Mouse (Mus musculus) limb, embryonic 11.5 days (tissue): ENCODE measurements around the gene Pygo2. TPM values are rescaled to one million over a fixed set of nuclear protein-coding genes. Genes with fewer than 3 reads are reported as not detected.
A peak's percentile ranks its signal among the peaks of the same experiment; 100 is the strongest.

Experiments
- ATAC-seq: fragments of 200-750 bp; cut with Nextera tagmentation; 2 replicates; pipeline ENCODE4 v1.8.0; 2017; ENCODE audit warnings: low read depth; ENCODE audit not compliant: insufficient number of reproducible peaks, low FRiP score, low TSS enrichment
- DNase-seq: peaks from one replicate; pipeline ENCODE4 v3.0.0-alpha.2; 2015; ENCODE audit warnings: low spot score
- H3K27ac ChIP-seq: fragments of 300-500 bp; sonication (generic); replicated peaks from 2 replicates; pipeline ENCODE4 v1.5.1; 2014; ENCODE audit warnings: low read depth, mild to moderate bottlenecking, low read length
- H3K27me3 ChIP-seq: fragments of 300-500 bp; sonication (generic); 2 replicates; pipeline ENCODE4 v1.6.1; 2014; ENCODE audit warnings: mild to moderate bottlenecking, low read length, mixed read lengths; ENCODE audit not compliant: control insufficient read depth, insufficient read depth
- H3K36me3 ChIP-seq: fragments of 300-500 bp; sonication (generic); 2 replicates; pipeline ENCODE4 v1.6.1; 2014; ENCODE audit warnings: mild to moderate bottlenecking, low read length, moderate library complexity, mixed read lengths; ENCODE audit not compliant: control insufficient read depth, insufficient read depth
- H3K4me1 ChIP-seq: fragments of 300-500 bp; sonication (generic); 2 replicates; pipeline ENCODE4 v1.6.1; 2014; ENCODE audit warnings: low read length, mixed read lengths; ENCODE audit not compliant: control insufficient read depth, insufficient read depth
- H3K4me2 ChIP-seq: fragments of 300-500 bp; sonication (generic); 2 replicates; pipeline ENCODE4 v1.6.1; 2014; ENCODE audit warnings: low read depth, mild to moderate bottlenecking, moderate library complexity; ENCODE audit not compliant: severe bottlenecking
- H3K4me3 ChIP-seq: fragments of 300-500 bp; sonication (generic); 2 replicates; pipeline ENCODE4 v1.5.1; 2014; ENCODE audit warnings: low read depth, low read length
- H3K9ac ChIP-seq: fragments of 300-500 bp; sonication (generic); 2 replicates; pipeline ENCODE4 v1.6.1; 2014; ENCODE audit warnings: mild to moderate bottlenecking, low read length
- H3K9me3 ChIP-seq: fragments of 300-500 bp; sonication (generic); 2 replicates; pipeline ENCODE4 v1.6.1; 2016; ENCODE audit warnings: low read length; ENCODE audit not compliant: control insufficient read depth
- WGBS: fragments of 180-500 bp; shearing (Covaris S2); extraction: QIAGEN DNeasy Blood & Tissue Kit; methylation state at CpG from one replicate; pipeline ENCODE4 v1.1.7; 2014; 5-methylcytosine and 5-hydroxymethylcytosine counted together
- polyA plus RNA-seq: library from polyadenylated mRNA; unstranded; fragments of >200 nt; fragmentation: Nextera tagmentation; extraction: Ambion mirVana; gene quantifications from 2 replicates; pipeline ENCODE4 v1.2.1, GENCODE M21; 2014

Pygo2 gene
- polyA plus RNA-seq, 1 experiment from 2014 or later, result 64.3 TPM

DNA sequence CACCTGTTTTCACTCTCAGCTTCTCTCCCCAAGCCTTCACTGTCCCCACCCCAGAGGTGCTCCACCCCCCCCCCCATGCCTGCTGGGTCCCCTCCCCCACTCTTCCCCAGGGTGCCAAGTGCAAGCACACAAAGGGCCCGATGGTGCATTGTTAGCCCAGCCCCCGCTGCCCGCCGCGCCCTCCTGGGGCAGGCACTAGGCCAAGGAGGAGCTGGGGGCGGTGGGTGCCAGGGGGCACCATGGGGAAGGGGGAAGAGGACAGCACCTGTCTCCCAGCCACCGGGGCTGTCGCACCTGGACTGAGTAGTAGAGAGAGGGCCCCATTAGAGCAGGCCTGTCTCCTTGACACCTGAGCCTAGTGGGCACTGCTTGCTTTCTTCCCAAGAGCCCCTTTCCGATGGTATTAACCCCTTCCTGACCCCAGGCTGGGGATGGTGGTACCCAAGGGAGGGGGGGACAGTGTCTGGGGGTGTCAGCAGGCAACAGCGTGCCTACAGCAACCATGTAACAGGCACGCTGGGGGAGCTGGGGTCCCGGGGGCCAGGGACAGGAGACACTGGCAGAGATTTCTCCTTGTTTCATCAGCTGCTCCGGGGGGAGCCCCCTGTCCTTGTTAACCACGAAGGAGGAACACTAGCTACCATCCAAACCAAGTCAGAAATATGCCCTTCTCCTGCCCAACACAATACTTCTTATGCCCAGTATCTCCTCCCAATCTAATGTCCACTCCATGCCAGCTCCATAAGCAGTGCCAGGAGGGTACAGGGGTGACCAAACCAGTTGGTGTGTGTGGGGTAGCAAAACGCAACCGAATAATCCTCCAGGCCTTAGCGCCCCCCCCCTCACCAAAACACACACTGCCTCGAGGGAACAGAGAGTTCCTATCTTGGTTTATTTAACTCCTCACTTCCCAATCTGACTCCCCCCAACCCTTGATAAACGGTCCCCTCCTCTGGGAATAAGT is 39.0 kb upstream of the Pygo2 start:
- peaks cover 39% of the 10 kb centered on the region for H3K4me1 ChIP-seq
- 9% methylated on average over 19 of the region's 19 CpGs for WGBS
- H3K27ac ChIP-seq, result no peak overlapping the region
- no peaks in the 10 kb centered on the region for H3K9me3 ChIP-seq
- peaks cover 6% of the 10 kb centered on the region; the same call in 1 of the 2 replicates for H3K27me3 ChIP-seq
- peak overlapping the region; percentile 50 for H3K4me3 ChIP-seq
- no peak for ATAC-seq
- H3K4me2 ChIP-seq, result peak overlapping the region; percentile 99
- H3K36me3 ChIP-seq, result no peaks in the 10 kb centered on the region
- no peak for DNase-seq
- no peak overlapping the region for H3K9ac ChIP-seq

DNA sequence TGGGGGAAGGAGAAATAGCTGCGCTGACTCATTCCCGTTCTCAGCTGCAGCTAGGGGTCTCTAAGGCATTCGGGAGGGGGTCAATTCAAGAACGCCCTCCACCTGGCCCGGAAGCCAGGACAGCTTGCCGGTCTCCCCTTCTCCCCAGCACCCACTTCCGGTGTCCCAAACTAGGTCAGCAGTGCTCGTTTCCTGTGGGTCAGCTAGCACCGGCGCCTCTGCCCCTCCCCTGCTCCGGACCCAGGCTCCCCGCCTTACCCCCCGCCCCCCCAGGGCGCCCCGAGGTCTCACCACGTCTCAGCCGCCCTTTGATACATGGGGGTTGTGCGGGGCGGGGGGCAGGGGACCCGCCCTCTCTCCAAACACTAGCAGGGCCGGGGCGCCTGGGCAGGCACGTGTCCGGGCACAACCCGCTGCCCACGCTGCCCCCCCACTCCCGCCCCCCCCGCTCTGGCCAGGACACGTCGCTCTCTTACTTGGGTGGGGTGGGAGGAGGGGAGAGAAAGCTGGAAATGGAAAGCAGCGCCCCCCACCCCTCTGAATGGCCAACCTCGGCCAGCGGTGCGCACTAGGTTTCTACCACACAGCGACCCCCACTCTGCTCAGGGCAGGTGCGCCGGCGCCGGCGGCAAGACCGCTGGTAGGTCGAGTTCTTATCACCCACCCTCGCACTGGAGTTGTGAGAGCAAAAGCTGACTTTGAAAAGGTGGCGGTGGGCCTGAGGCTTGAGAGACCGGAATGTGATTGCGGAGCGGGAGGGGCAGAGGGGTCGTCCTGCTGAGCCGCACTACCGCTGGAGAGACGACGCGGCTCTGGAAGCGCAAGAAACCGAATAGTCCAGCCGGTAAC is 38.1 kb upstream of the Pygo2 start:
- WGBS, result under 1% methylated on average over 49 of the region's 56 CpGs
- ATAC-seq, result no peak
- Histone ChIP-seq H3K27ac (no peak overlapping the region), H3K9me3 (no peaks in the 10 kb centered on the region), H3K4me2 (peak overlapping the region; percentile 99), H3K27me3 (peaks cover 6% of the 10 kb centered on the region; the same call in 1 of the 2 replicates), H3K9ac (peak overlapping the region; percentile 56), H3K36me3 (no peaks in the 10 kb centered on the region), H3K4me3 (peak overlapping the region; percentile 50), H3K4me1 (peaks cover 38% of the 10 kb centered on the region)
- DNase-seq, result peak; percentile 64

DNA sequence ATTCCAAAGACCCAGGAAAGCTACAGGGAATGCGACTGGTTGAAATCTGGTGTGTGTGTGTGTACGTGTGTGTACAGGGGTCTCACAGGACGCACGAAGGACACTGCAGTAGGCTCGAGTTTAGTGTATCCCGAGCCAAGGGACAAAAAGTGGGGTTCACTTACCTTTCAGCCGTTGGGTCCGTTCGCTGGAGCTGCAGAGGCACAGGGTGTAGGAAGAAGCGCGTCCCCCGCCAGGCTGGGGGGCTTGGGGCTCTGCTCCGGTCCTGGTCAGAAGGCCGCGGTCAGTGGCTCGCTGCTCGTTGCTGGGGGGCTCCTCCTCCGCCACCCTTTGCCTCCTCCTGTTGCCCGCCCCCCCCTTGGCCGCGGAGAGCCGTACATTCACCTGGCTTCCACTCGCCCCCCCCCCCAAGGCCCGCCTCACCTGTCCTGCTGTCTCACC is 37.1 kb upstream of the Pygo2 start:
- H3K9me3 ChIP-seq, result no peaks in the 10 kb centered on the region
- H3K36me3 ChIP-seq, result no peaks in the 10 kb centered on the region
- H3K27ac ChIP-seq, result no peak overlapping the region
- H3K9ac ChIP-seq, result no peak overlapping the region
- DNase-seq, result peak; percentile 48
- peaks cover 37% of the 10 kb centered on the region for H3K4me1 ChIP-seq
- peak overlapping the region; percentile 50 for H3K4me3 ChIP-seq
- peak overlapping the region; percentile 99 for H3K4me2 ChIP-seq
- no peak for ATAC-seq
- WGBS, result under 1% methylated on average over 16 of the region's 24 CpGs
- H3K27me3 ChIP-seq, result peaks cover 6% of the 10 kb centered on the region; the same call in 1 of the 2 replicates

DNA sequence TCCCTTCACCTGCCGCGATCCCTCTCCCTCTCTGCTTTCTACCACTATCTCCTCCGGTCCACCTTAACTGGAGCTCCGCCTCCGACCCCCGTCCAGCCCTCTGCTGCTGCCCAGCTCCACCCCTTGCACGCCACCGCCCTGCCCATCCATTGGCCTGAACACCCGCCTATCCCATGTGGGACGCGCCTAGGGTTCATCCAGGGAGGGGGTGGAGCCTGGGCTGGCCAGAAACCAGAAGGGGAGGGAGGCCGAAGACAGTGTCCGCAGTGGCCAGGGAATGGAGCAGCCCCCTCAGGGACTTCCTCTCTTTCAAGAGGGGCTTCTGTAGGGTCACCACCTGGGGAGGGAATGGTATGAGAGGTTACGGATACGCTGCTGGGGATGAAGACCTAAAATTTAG is 36.4 kb upstream of the Pygo2 start:
- H3K9ac ChIP-seq, result peak overlapping the region; percentile 50
- H3K4me3 ChIP-seq, result peak overlapping the region; percentile 50
- ATAC-seq (peak; percentile 91), DNase-seq (peak; percentile 96)
- WGBS, result under 1% methylated on average over 15 of the region's 15 CpGs
- H3K4me1 ChIP-seq, result peaks cover 37% of the 10 kb centered on the region
- H3K36me3 ChIP-seq, result no peaks in the 10 kb centered on the region
- peak overlapping the region; percentile 42 for H3K27ac ChIP-seq
- peak overlapping the region; percentile 99 for H3K4me2 ChIP-seq
- no peaks in the 10 kb centered on the region for H3K9me3 ChIP-seq
- H3K27me3 ChIP-seq, result peaks cover 6% of the 10 kb centered on the region; the same call in 1 of the 2 replicates

DNA sequence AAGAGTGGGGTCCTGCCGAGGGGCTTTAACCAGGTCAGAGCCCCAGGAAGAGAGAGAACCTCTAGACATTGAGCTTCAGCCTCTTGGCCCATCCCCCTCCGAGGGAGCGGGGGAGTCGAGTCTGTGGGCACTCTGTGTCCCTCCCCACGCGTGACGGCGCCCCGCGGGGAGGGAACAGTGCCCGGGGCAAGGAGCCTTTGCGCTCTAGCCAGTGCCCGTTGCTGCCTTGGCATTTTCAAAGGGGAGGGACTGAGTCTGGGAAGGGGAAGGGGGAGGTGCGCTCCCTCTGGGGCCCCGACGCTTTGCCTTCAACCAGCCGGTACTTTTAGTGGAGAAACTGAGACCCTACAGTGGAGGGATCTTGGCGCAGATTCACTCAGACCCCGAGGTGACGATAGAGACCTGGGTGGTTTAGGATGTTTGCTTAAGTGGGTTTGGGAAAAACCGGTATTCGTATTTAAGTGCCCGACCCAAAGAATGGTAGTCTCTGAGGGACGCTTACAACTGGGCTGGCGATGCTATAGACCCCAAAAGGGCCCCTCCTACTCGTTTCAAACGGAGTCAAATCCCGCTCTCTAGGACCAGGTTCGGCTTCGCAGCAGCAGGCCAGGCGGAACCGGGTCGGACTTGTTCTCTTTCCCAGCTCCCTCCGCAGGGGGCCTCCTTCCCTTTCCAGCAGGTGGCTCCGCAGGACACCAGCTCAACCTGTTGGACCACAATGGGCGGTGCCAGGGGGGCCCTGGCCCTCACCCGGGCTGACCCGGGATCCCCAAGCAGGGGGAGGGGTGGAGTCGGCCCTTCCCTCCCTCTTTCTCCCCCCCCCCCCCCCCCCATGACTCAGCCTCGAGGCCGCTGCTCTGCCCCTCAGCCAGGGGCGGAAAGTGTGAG is 35.8 kb upstream of the Pygo2 start, which contains the start of gene Zbtb7b:
TSS of gene Zbtb7b (minus strand) at position 771 of the 888 bp plus-strand sequence.
- peak within 1 kb of the TSS; percentile 42 for H3K27ac ChIP-seq
- peak within 1 kb of the TSS; percentile 99 for H3K4me2 ChIP-seq
- H3K9ac ChIP-seq, result peak within 1 kb of the TSS; percentile 50
- no peaks in the 10 kb centered on the region for H3K36me3 ChIP-seq
- H3K4me1 ChIP-seq, result peaks cover 37% of the 10 kb centered on the region
- peak within 1 kb of the TSS; percentile 55 for H3K4me3 ChIP-seq
- peak; percentile 42 for ATAC-seq
- no peaks in the 10 kb centered on the region for H3K9me3 ChIP-seq
- 1% methylated on average over 38 of the region's 42 CpGs for WGBS
- H3K27me3 ChIP-seq, result peaks cover 6% of the 10 kb centered on the region; the same call in 1 of the 2 replicates
- DNase-seq, result peak; percentile 74

DNA sequence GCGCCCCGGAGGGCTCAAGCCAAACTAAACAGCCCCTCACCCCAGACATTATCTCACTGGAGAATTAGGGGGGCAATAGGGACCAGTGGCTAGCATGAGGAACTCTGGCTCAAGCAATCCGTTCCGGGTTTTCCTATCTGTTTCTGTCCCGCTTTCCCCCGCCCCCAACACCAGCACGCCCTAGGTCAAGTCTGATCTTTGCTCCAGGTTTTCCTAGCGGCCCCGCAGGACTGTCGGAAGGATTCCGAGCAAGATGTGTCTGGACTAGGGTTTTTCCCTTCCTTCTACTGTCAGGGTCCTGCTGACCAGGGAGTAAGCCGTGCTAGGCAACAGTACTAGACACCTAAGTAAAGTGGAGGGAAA is 35.1 kb upstream of the Pygo2 start:
- Histone ChIP-seq H3K9ac (no peak overlapping the region), H3K4me2 (peak overlapping the region; percentile 99), H3K27ac (no peak overlapping the region), H3K36me3 (no peaks in the 10 kb centered on the region), H3K4me3 (peak overlapping the region; percentile 50), H3K27me3 (peaks cover 6% of the 10 kb centered on the region; the same call in 1 of the 2 replicates), H3K9me3 (no peaks in the 10 kb centered on the region), H3K4me1 (peaks cover 37% of the 10 kb centered on the region)
- DNase-seq (peak; percentile 85), ATAC-seq (no peak)
- under 1% methylated on average over 10 of the region's 12 CpGs for WGBS

DNA sequence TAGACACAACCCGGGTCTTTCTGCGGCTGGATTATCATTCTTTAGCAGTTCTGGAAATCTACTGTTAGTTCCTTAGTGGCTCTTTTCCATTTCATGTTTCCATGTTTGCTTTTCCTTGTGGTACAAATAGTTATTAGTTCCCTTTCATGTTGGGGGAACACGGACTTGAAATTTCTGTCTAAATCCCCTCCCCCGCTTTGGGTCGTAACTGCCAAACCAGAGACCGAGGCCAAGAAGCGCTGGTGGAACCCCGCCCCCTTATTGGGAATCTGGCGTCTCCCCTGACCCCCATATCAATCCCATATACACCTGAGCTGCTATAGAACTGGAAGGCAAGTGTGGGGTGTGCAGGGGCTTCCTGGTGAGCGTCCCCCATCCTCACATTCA is 34.6 kb upstream of the Pygo2 start:
- H3K4me2 ChIP-seq, result peak overlapping the region; percentile 99
- DNase-seq (peak; percentile 33), ATAC-seq (no peak)
- no peak overlapping the region for H3K27ac ChIP-seq
- H3K4me3 ChIP-seq, result peak overlapping the region; percentile 55
- no peak overlapping the region for H3K9ac ChIP-seq
- peaks cover 35% of the 10 kb centered on the region for H3K4me1 ChIP-seq
- H3K36me3 ChIP-seq, result no peaks in the 10 kb centered on the region
- no peaks in the 10 kb centered on the region for H3K9me3 ChIP-seq
- peaks cover 6% of the 10 kb centered on the region; the same call in 1 of the 2 replicates for H3K27me3 ChIP-seq
- WGBS, result under 1% methylated on average over 10 of the region's 10 CpGs
